Mouse (Mus musculus): ENCODE results near the gene Med13l.

The Med13l gene

GRCm38 (mm10) chr5:118560385-118561085, at the start of gene Med13l:
Gene Med13l (plus strand): TSS chr5:118560679.
- DNase-seq (ENCODE audit: low read depth) = peak; percentile 75

DNA sequence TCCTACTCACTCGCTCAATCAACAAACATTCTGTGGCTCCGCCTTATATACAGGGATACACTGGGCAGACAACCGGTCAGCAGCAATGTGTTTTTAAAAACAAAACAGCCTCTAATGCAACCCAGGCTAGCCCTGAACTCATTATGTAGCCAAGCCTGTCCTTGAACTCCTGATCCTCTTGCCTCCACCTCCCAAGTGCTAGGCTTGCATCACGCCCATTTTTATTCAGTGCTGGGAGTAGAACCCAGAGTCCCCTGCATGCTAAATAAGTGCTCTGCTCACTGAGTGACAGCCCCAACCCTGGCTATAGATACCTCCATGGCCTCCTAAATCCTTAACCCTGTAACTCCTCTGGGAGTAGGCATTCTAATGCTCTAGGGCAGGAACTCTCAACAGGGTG, 49.5 kb upstream of the Med13l start:
- no peak for DNase-seq (ENCODE audit: low read depth)

DNA sequence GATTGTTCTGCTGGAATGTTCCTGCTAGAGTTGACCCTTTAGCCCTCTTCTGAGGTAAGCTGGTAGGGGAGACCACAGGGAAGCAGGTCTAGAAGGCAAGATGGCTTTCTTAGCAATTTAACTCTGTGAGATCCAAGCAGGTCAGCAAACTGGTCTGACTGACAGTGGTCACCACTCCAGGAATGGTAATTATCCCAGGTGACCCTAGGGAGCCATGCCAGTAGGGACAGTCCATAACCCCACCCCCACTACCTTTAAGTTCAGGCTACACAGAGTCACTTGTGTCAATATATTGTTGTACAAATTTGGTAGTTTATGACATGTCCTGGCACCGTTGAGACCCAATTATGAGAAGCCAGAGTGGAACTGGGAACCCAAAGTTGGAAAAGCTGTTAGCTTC, 47.5 kb upstream of the Med13l start:
- no peak for DNase-seq (ENCODE audit: low read depth)

GRCm38 (mm10) chr5:118513629-118514526, 46.6 kb upstream of the Med13l start:
- peak; percentile 55 for DNase-seq (ENCODE audit: low read depth)

- DNase-seq (ENCODE audit: low read depth) = no peak
Observed at GRCm38 (mm10) chr5:118514527-118514831, 46.0 kb upstream of the Med13l start.

GRCm38 (mm10) chr5:118514842-118515241, 45.6 kb upstream of the Med13l start:
- no peak for DNase-seq (ENCODE audit: low read depth)

GRCm38 (mm10) chr5:118515280-118515721, 45.2 kb upstream of the Med13l start:
- no peak for DNase-seq (ENCODE audit: low read depth)

GRCm38 (mm10) chr5:118516066-118516465, 44.4 kb upstream of the Med13l start:
- DNase-seq (ENCODE audit: low read depth) = no peak

GRCm38 (mm10) chr5:118516470-118516869, 44.0 kb upstream of the Med13l start:
- no peak for DNase-seq (ENCODE audit: low read depth)

DNA sequence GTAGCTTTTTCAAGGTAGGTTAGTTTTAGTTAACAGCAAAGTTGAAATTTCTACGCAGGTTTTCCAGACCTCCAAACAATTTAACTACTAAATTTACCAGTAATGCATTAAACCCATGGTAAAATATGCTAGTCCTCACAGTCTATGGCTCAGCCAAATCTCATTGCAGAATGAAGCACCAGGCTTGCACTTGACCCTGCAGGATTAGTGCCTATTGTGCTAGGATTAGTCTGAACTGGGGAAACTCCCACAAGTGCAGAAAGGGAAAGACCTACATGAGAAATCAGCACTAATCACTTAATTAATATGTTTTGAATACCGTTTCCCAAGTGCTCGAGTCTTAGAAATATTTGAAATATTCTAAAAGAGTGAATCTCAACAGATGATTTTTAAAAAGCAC, 40.0 kb upstream of the Med13l start:
- no peak for DNase-seq (ENCODE audit: low read depth)

GRCm38 (mm10) chr5:118524400-118524799, 36.1 kb upstream of the Med13l start:
- DNase-seq (ENCODE audit: low read depth) = no peak

- no peak for DNase-seq (ENCODE audit: low read depth)
Observed at GRCm38 (mm10) chr5:118525634-118526033, 34.8 kb upstream of the Med13l start.

DNA sequence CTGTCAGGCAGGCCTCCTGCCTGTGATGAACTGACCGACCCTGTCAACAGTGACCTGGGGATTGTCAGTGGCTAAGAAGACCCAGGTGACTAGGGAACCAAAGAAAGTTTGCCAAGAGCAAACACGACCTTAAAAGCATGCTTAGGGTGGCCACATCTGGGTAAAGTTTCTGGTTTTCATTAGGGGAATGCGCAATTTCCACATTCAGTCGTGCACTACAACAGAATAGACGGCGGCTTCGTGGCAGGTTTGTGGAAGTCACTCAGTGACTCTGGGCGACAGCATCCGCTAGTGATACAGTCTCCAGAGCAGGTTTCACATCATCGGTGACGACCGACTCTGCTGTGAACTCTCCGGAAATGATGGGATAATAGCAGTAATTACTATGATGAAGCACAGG, 34.0 kb upstream of the Med13l start:
- DNase-seq (ENCODE audit: low read depth) = no peak

DNA sequence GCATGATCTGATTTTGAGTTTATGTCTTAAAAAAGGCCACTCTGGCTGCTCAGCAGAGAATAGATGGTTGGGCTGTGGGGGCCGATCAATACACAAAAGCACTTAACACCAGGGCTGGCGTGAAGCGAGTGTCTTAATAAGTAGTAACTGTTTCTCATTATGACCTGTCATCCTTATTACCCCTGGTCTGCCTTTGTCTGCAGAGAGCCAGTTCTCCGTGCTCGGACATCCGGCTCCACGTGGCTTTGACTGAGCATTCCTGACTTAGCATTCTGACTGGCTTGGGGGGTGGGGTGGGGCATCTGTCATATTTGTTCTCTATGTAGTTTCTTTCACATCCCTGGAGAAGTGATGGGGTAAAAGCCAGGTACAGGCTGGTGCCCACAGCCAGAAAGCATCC, 31.2 kb upstream of the Med13l start:
- DNase-seq (ENCODE audit: low read depth) = no peak

DNA sequence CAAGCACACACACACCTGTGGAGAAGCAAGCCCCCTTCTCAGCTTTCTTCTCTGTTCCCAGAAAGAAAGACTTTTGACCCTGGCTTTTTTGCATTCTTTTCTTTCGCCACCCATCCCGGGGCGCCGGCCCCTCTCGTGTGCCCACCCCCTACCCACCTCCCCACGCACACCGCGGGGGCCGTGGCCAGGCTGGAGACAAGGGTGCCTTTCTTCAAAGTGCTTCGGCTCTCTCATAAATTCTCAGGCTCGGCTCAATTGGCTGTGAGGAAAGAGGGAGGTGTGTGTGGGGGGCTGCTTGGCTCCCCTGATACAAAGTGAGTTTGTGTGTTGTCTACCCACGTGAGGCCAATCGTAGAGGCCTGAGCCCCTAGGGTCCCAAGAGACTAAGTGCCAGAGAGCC, 28.4 kb upstream of the Med13l start:
- DNase-seq (ENCODE audit: low read depth) = no peak

DNA sequence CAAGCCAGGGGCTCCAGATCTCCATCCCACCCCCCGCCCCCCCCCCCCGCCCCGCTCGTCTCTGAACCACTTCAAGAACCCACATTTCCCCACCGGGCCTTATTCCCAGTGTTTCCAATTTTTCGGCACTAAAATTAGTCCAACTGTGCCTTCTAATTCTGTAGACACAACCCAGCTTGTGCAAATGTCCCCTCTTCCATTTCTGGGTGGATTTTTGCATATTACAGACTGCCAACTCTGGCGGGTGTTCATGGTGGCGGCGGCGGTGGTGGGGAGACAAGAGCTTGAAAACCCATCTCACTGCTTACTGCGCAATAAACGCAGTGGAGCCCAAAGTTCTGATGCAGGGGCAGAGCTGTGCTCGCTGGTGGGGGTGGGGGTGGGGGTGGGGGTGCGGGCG, 27.8 kb upstream of the Med13l start:
- no peak for DNase-seq (ENCODE audit: low read depth)

GRCm38 (mm10) chr5:118534407-118534921, 26.0 kb upstream of the Med13l start:
- no peak for DNase-seq (ENCODE audit: low read depth)

- DNase-seq (ENCODE audit: low read depth) = no peak
Observed at GRCm38 (mm10) chr5:118535130-118535529, 25.3 kb upstream of the Med13l start.

- no peak for DNase-seq (ENCODE audit: low read depth)
Observed at GRCm38 (mm10) chr5:118538487-118538886, 22.0 kb upstream of the Med13l start.

GRCm38 (mm10) chr5:118543816-118544215, 16.7 kb upstream of the Med13l start:
- no peak for DNase-seq (ENCODE audit: low read depth)

DNA sequence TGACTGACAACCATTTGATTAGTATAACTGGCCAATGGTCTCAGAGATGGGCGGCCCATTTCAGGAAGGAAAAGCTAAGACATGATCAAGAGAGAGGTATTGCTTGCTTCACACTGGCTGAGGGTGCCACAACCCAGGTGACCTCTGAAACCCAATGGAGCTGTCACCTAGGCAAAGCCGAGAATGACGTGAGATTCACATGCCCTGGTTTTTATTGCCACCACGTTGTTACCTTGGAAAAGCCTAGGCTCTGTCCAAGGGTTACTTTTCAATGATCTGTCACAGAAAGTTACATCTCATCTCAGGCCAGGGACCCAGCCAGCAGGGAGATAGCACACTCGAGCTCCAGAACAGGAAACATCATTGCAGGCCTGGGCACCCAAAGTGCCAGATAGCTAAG, 10.0 kb upstream of the Med13l start:
- no peak for DNase-seq (ENCODE audit: low read depth)

- no peak for DNase-seq (ENCODE audit: low read depth)
Observed at GRCm38 (mm10) chr5:118553290-118553689, 7.2 kb upstream of the Med13l start.

DNA sequence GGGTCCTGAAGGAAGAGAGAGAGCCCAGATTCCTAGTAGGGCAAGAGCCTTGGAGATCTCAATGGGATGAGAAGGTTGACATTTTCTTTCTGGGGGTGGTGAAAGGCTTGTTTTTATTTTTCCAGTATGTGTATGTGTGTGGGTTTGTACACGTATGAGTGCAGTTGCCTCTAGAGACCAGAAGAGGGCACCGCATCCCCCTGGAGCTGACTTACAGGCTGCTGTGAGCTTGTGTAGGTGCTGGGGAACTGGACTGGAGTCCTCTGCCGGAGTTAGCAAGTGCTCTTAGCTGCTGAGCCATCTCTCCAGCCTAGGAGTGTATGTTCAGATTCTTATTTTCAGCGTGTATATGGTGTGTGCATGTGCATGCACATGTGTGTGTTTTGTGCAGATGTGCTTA, 5.2 kb upstream of the Med13l start:
- DNase-seq (ENCODE audit: low read depth) = peak; percentile 40
